Mouse (Mus musculus) Muller cell, postnatal 12 days (primary cell): ENCODE results near the gene Nckap5l.
A peak's percentile ranks its signal among the peaks of the same experiment; 100 is the strongest.
"Not testable (repeated sequence)": the region's sequence is repeated elsewhere in the genome, so short reads cannot be mapped to it uniquely, and the experiment has no call there.

ENCODE experiments used
- DNase-seq: peaks from one replicate; pipeline ENCODE4 v3.0.0-alpha.2; 2015; ENCODE audit errors: inconsistent ontology term

Nckap5l gene

DNA sequence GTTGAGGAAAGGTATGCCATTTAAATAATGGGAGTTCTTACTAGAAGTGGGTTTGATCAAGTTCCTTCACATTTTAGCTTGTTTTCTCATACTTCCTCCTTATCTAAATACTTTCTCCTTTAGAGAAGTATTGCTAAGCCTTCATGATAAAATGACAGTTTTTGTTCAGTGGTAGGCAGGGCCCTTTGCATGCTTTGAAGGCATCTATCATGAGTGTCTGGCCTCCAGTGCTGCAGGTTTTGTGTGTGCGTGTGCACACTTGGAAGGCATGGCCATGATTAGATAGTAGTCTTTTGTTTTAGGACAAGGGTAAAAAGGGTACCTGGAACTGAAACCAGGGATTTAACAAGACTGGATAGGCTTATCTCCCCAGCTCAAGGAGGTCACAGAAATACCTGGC lies 61.1 kb downstream of the Nckap5l start:
- no peak for DNase-seq

DNA sequence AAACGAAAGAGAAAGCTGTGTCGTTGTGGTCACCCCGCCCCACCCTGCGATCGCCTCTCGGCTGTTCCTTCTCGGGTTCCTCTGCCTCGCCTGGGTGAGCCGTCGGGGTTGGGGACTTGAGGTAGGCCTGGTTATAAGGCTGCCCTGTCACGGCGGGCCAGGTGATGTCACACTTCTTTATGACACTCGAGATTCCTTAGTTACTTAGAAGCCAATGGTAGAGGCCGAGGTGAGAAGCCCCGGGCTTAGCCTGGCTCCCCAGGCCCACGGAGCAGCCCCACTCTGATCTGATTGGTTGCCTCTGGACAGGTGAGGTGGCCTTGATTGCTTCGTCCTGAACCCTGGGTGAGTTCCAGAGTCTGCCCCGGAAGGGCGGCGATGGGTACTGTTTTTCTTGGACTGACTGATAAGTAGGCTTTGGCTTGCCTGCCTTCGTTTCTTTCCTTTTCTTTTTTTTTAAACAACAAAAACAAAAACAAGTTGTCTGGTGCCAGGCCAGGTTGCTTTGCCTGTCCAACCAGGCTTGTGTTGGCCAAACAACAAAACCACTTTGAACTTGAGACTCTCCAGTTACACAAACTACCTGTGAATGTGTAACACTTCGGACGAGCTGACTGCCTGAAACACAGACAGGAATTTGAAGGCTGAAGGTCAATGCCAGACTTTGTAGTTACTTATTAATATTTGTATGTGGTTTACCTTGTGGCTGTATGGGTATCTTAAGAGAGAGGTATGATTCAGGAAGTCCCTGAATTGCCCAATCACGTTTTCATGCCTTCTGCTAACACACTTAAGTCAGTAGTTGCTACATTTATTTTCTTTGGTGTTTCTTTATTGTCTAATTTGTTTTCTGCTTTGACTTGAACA lies 63.9 kb downstream of the Nckap5l start:
- DNase-seq = no peak

DNA sequence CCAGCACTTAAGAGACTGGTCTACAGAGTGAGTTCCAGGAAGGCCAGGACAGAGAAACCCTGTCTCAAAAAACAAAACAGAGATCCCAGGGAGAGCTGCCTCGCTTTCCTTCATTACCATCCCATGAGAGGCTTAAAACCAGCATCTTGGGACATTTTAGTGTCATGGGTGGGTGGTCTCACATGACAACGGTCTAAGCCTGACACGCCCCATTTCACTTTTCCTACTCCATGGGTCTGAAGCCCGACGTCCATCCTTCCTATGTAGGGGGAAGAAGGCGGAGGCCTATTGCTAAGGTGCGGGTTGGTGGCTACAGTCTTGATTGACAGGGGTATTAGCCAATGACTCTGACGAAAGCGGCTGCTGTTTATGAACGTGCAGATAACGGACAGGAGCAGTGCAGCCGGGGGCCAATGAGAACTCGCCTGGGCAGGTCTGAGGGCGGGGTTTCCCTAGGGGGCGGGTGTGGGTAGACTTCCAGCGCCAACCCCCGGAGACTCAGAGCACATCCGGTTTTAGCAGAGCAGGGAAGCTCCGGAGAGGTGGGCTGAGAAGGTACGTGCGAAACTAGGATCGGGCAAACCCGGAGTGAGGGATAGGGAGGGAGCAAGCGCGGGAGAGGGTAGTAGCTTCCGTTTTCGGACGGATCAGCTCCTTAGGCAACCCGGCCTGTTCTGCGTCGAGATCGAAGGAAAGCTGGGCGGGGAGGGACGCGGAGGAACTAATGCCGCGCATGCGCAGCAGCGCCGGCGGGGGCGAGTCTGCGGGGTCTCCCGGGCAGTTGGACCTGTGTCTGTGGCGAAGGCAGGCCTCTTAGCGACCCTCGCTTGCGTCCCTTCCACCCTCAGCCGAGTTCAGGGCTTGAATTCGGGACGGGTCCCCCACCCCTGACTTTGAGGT lies 64.8 kb downstream of the Nckap5l start, which contains the start of gene Tmbim6:
Gene Tmbim6 (plus strand): TSS at position 397 of the 900 bp plus-strand sequence.
- DNase-seq = peak; percentile 99

DNA sequence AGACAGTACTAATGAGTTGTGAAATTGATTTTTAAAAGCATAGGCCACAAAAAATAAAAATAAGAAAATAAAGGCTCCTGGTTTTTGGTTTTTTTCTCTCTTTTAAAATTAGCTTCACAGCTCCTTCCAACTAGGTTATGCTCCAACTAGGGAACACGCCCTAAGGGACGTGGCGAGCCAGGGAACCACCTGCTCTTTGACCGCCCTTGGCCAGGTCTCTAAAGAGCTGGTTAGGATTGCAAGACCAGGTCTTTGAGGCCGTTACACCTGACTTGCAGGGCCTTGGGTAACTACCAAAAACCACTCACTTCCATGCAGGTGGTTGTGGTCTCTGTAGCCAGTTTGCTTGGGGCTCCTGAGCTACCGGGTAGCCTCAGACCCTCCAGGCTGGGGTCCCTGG lies 65.6 kb downstream of the Nckap5l start:
- no peak for DNase-seq

DNA sequence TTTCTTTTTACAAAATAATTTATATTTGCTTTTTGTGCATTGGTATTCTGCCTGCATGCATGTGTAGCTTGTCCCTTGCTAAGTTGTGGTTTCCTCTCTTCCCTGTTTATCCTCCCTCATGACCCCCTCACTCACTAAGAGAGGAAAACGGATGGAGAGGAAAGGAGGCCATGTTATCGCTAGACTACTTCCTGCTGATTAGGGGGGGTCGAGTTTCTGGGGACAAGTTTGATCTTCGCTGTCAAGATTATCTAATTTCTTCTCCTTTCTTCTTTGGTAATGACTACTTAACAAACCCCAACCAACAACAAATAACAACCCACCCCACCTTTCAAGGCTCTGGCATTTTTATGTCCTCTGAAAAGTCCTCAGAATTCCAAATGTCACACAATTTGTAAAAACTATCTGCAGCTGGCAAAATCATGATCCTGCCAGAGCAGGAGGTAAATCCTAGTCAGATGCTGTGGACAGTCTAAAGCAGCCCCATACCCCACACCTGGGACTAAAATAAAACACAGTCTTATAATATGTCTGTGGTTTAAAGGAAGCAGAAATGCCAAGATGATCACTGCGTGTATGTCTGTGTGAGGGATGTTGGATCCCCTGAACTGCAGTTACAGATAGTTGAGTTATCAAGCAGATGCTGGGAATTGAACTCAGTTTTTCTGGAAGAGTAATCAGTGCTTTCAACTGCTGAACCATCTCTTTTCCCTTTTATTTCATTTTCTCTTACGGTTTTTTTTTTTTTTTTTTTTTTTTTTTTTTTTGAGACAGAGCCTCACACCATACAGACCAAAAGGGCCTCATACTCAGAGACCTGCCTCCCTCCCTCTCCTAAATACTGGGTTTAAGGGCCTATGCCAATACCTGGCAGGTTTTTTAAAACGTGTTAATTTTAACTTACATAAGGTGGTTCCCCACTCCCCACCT lies 66.8 kb downstream of the Nckap5l start:
- DNase-seq = no peak

DNA sequence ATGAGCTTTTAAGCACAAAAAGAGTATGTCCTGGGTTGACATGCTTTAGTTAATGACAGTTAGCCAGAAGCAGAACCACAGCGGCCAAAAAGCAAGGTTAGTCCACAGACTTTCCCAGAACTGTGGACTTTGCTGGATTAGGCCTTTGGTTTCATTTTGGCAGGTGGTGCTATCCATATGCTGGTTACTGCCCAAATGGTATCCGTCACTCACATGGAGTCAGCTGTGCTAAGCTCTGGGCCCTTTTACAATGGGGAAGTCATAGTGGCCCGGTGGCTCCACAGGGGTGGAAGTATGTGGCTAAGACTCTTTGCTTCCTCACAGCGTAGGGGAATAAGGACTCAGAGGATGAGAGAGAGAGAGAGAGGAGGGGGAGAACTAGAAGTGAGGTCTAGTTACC lies 69.6 kb downstream of the Nckap5l start:
- DNase-seq = no peak

DNA sequence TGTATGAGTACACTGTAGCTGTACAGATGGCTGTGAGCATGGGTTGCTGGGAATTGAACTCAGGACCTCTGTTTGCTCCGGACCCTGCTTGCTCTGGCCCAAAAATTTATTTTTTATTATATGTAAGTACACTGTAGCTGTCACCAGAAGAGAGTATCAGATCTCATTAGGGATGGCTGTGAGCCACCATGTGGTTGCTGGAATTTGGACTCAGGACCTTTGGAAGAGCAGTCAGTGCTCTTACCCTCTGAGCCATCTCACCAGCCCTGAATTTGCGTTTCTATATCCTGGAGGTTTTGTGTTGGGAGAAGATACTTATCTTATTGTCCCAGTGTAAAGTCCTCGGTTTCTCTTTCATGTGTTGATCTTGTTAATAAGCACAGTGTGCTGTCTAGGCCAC lies 70.8 kb downstream of the Nckap5l start:
- DNase-seq = no peak

DNA sequence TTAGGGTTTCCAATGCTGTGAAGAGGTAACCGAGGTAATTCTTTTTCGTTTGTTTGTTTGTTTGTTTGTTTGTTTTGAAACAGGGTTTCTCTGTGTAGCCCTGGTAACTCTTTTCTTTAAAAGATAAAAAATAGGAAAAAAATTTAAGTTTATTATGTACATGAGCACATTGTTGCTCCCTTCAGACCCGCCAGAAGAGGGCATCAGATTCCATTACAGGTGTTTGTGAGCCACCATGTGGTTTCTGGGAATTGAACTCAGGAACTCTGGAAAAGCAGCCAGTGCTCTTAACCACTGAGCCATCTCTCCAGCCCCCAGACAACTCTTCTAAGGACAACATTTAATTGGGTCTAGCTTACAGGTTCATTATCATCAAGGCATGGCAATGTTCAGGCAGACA lies 71.4 kb downstream of the Nckap5l start:
- DNase-seq = not testable (repeated sequence)

DNA sequence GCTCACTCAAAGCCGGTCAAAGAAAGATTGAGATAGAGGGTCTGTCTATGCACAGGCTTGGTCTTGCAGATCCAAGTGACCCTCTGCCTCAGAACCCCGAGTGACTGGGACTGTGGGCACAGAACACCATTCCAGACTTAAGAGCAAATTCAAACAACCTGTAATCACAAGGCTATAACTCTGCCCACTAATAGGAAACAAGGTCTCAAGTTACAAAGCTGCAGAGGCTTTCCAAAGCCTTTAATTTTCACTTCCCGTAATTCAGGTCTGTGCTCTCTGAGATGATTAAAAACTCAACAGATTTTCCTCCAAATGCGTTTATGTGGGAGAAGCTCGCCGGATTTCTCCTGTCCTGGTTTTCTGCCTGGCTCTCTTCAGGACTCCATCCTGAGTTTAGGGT lies 73.5 kb downstream of the Nckap5l start:
- no peak for DNase-seq

DNA sequence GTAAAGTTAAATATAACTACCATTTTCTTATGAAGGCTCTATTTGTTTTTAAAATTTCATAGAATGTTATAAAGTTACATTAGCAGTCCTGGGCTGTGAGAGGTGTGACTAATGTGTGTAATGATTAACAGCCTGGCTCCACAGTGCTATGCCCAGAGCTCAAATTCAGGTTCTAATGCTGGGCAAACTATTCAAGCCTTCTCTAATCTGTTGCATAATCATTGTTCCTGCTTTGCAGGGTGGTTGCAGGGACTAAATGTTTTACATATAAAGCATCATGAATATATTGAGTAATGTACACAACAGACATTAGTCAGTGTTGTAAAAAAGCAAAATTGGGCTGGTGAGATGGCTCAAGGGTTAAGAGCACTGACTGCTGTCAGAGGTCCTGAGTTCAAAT lies 74.7 kb downstream of the Nckap5l start:
- no peak for DNase-seq

DNA sequence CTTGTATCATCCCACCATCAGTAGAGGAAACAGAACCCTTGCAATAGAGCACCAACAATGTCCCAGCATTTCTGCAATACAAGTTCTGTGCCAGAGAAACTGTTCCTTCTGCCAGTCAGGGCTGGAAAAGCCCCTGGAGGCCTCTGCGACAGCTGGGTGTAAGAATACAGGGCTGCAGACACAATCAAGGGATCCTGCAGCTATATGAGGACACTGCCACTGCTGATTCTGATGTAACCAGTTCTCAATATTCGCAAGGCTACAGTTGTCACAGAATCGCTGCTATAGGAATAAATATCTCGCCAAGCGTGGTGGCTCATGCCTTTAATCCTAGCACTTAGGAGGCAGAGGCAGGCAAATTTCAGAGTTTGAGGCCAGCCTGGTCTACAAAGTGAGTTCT lies 81.3 kb downstream of the Nckap5l start:
- no peak for DNase-seq

DNA sequence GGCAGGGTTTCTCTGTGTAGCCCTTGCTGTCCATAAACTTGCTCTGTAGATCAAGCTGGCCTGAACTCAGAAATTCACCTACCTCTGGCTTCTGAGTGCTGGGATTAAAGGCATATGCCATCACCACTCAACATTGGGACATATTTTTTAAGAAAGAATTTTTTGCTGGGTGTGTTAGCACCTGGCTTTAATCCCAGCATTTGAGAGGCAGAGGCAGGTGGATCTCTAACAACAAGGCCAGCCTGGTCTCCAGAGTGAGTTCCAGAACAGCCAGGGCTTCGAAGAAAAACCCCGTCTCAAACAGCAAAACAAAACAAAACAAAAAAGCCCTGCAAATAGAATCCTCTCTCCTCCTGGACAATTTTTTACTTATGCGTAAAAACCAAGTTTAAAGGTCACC lies 82.0 kb downstream of the Nckap5l start:
- no peak for DNase-seq

DNA sequence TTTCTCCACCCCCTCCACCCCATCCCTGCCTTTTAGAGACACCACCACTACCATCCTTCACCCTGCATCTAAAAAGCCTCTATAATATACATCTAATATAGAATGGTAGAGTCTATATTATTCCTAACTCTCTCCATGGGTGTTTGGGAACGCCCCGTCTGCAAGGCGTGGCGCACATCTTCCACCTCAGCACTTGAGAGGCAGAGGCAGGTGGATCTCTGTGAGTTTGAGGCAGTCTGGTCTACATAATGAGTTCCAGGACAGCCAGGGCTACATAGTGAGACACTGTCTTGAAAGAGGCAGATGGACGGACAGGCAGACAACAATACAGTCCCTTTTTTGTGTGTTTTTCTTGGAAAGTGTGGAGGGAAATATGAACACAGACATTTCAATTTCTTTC lies 82.5 kb downstream of the Nckap5l start:
- DNase-seq = no peak

DNA sequence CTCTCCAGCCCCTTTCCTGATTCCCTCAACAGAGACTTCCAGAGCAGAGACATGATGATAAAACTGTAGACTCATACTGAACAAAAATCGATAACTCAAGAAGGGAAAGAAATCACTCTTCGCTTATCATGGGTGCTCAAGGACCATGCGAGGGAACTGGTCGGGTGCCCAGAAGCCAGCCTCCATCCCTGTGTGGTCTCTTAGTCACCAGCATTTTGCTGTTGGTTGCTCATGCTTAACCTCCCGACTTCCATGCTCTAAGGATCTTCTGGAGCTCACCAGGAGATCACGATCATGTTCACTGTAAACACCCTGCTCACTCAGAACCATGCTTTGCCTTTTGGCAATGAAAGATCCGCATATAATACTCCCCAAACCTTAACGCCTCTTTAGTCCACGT lies 84.8 kb downstream of the Nckap5l start:
- no peak for DNase-seq
